Mouse (Mus musculus) gastrocnemius, postnatal 25 days (tissue): ENCODE measurements at regions not wholly inside any gene's neighbourhood (a gene's known extent, or its start where the extent isn't known, plus 50 kb on each side); places are given as distances from the start of the nearest gene placed in this dataset.
A peak's percentile ranks its signal among the peaks of the same experiment; 100 is the strongest.

Source experiments
- DNase-seq: peaks from one replicate; pipeline ENCODE4 v3.0.0; 2022

- no peak for DNase-seq
These were observed 53.3 kb upstream of the Ptpn12 start for GRCm38 (mm10) chr5:21109030-21109429.

- no peak for DNase-seq
These were observed 57.7 kb upstream of the Ptpn12 start for GRCm38 (mm10) chr5:21113377-21113776.

- no peak for DNase-seq
These were observed 59.8 kb upstream of the Ptpn12 start for GRCm38 (mm10) chr5:21115552-21115951.

GRCm38 (mm10) chr5:21123081-21123480 is 63.0 kb upstream of the Gsap start:
- DNase-seq = no peak

- no peak for DNase-seq
These were observed 61.0 kb upstream of the Gsap start for GRCm38 (mm10) chr5:21125085-21125484.

GRCm38 (mm10) chr5:21131173-21131572 is 54.9 kb upstream of the Gsap start:
- DNase-seq = peak; percentile 54

GRCm38 (mm10) chr5:21131943-21132342 is 54.1 kb upstream of the Gsap start:
- no peak for DNase-seq

GRCm38 (mm10) chr5:21135476-21135875 is 50.6 kb upstream of the Gsap start:
- no peak for DNase-seq

- DNase-seq = no peak
These were observed 50.0 kb upstream of the Gsap start for GRCm38 (mm10) chr5:21136081-21136480.
